Mouse (Mus musculus) lung, adult 2 months (tissue): Measurements from ENCODE around the gene Sipa1. TPM values are rescaled to one million over a fixed set of nuclear protein-coding genes. Genes with fewer than 3 reads are reported as not detected.
A peak's percentile ranks its signal among the peaks of the same experiment; 100 is the strongest.

Experiments
- DNase-seq: peaks from one replicate; pipeline ENCODE4 v3.0.0; 2022
- H3K4me1 ChIP-seq: fragments of 200-500 bp; 2 replicates; pipeline ENCODE4 v1.6.1; 2011; ENCODE audit warnings: low read length; ENCODE audit not compliant: control insufficient read depth, insufficient read depth
- H3K4me3 ChIP-seq: fragments of 200-500 bp; replicated peaks from 2 replicates; pipeline ENCODE3; 2011; ENCODE audit warnings: low read depth, mild to moderate bottlenecking, control low read depth, low read length; ENCODE audit errors: extremely low read depth
- CTCF ChIP-seq: fragments of 200-500 bp; IDR thresholded peaks from 2 replicates; pipeline ENCODE4 v1.5.1; 2011; ENCODE audit warnings: mild to moderate bottlenecking, low read length, control low read depth; ENCODE audit not compliant: insufficient read depth
- POLR2A ChIP-seq: fragments of 200-500 bp; IDR thresholded peaks from 2 replicates; pipeline ENCODE4 v1.6.1; 2011; ENCODE audit warnings: low read depth, mild to moderate bottlenecking, control low read depth, low read length, borderline replicate concordance; ENCODE audit errors: extremely low read depth
- WGBS: fragments of 180-500 bp; shearing (Covaris S2); methylation state at CpG from one replicate; pipeline ENCODE4 v1.1.7; 2018; 5-methylcytosine and 5-hydroxymethylcytosine counted together
- polyA plus RNA-seq: library from polyadenylated mRNA; depleted of rRNA; stranded (reverse); fragments of >200 nt; gene quantifications from 2 replicates; pipeline ENCODE4 v1.2.3, GENCODE M21; 2012

Gene Sipa1
- polyA plus RNA-seq, 1 experiment, result 163 TPM

- H3K4me1 ChIP-seq, result peaks cover 7% of the 10 kb centered on the region
- DNase-seq, result no peak
- no peak overlapping the region for H3K4me3 ChIP-seq
- 92% methylated on average over 18 of the region's 18 CpGs for WGBS
- no peak for TF ChIP-seq CTCF
These were observed 2.9 kb upstream of the Sipa1 start for GRCm38 (mm10) chr19:5666386-5666785.

GRCm38 (mm10) chr19:5665465-5665864, 2.0 kb upstream of the Sipa1 start:
- Histone ChIP-seq H3K4me3 (no peak overlapping the region), H3K4me1 (peaks cover 8% of the 10 kb centered on the region)
- DNase-seq, result no peak
- WGBS, result 90% methylated on average over 15 of the region's 15 CpGs
- TF ChIP-seq POLR2A (no peak), CTCF (no peak)

- 94% methylated on average over 10 of the region's 10 CpGs for WGBS
These were observed 1.3 kb upstream of the Sipa1 start for GRCm38 (mm10) chr19:5664669-5665257.

GRCm38 (mm10) chr19:5662310-5662709, 1.2 kb downstream of the Sipa1 start:
- TF ChIP-seq POLR2A (peak; percentile 26; the same call in 1 of the 2 replicates), CTCF (no peak)
- Histone ChIP-seq H3K4me1 (peaks cover 13% of the 10 kb centered on the region), H3K4me3 (peak overlapping the region; percentile 88)
- no peak for DNase-seq
- 31% methylated on average over 8 of the region's 8 CpGs for WGBS

More at GRCm38 (mm10) chr19:5664669-5665257, 1.3 kb upstream of the Sipa1 start:
- no peak for DNase-seq
- Histone ChIP-seq H3K4me3 (no peak overlapping the region), H3K4me1 (peaks cover 13% of the 10 kb centered on the region)
- TF ChIP-seq CTCF (no peak), POLR2A (no peak)

GRCm38 (mm10) chr19:5660942-5661751, 2.4 kb downstream of the Sipa1 start:
- peaks cover 13% of the 10 kb centered on the region for H3K4me1 ChIP-seq
- H3K4me3 ChIP-seq, result peak overlapping the region; percentile 63
- TF ChIP-seq POLR2A (peak; percentile 81; the same call in 1 of the 2 replicates), CTCF (no peak)
- 58% methylated on average over 16 of the region's 16 CpGs for WGBS
- DNase-seq, result peak; percentile 48

GRCm38 (mm10) chr19:5654720-5655298, 8.7 kb downstream of the Sipa1 start:
- no peak for TF ChIP-seq POLR2A
- DNase-seq, result no peak
- H3K4me3 ChIP-seq, result no peak overlapping the region
- 60% methylated on average over 43 of the region's 43 CpGs for WGBS
- H3K4me1 ChIP-seq, result no peaks in the 10 kb centered on the region

- peaks cover 3% of the 10 kb centered on the region; the same call in 1 of the 2 replicates for H3K4me1 ChIP-seq
- 53% methylated on average over 62 of the region's 62 CpGs for WGBS
- no peak for TF ChIP-seq POLR2A
- peak overlapping the region; percentile 25 for H3K4me3 ChIP-seq
- DNase-seq, result no peak
These were observed 9.4 kb downstream of the Sipa1 start for GRCm38 (mm10) chr19:5653969-5654719.

- Histone ChIP-seq H3K4me3 (no peak overlapping the region), H3K4me1 (peaks cover 11% of the 10 kb centered on the region)
- TF ChIP-seq CTCF (no peak), POLR2A (no peak)
- DNase-seq, result no peak
- WGBS, result 87% methylated on average over 6 of the region's 6 CpGs
These were observed 10.9 kb downstream of the Sipa1 start for GRCm38 (mm10) chr19:5652570-5652969.

- Histone ChIP-seq H3K4me1 (peaks cover 11% of the 10 kb centered on the region), H3K4me3 (no peak overlapping the region)
- 65% methylated on average over 13 of the region's 13 CpGs for WGBS
- DNase-seq, result no peak
- TF ChIP-seq POLR2A (no peak), CTCF (no peak)
These were observed 11.8 kb downstream of the Sipa1 start for GRCm38 (mm10) chr19:5651502-5652274.

GRCm38 (mm10) chr19:5649298-5649741, 14.2 kb downstream of the Sipa1 start:
- H3K4me1 ChIP-seq, result peaks cover 11% of the 10 kb centered on the region
- no peak; the same call in 1 of the 2 replicates for TF ChIP-seq POLR2A
- no peak for TF ChIP-seq CTCF
- DNase-seq, result no peak
- no peak overlapping the region for H3K4me3 ChIP-seq
- WGBS, result 32% methylated on average over 6 of the region's 6 CpGs
